Mouse (Mus musculus) gastrocnemius, adult 8-10 months (tissue): ENCODE results near the gene Fastkd1. TPM values are rescaled to one million over a fixed set of nuclear protein-coding genes. Genes with fewer than 3 reads are reported as not detected.
"Not testable (repeated sequence)": the region's sequence is repeated elsewhere in the genome, so short reads cannot be mapped to it uniquely, and the experiment has no call there.

Experiments used
- DNase-seq, 2 experiments: peaks; one replicate each; pipeline ENCODE4 v3.0.0; 2022; ENCODE audit warnings: low spot score in 2 of 2
- total RNA-seq, 4 experiments: library from RNA; stranded (reverse); gene quantifications; 2 replicates each; pipeline ENCODE4 v1.2.4; 2022

The Fastkd1 gene
- total RNA-seq, 4 experiments from 2014 or later = 12.4 to 19.4 (median 14.5) TPM

DNA sequence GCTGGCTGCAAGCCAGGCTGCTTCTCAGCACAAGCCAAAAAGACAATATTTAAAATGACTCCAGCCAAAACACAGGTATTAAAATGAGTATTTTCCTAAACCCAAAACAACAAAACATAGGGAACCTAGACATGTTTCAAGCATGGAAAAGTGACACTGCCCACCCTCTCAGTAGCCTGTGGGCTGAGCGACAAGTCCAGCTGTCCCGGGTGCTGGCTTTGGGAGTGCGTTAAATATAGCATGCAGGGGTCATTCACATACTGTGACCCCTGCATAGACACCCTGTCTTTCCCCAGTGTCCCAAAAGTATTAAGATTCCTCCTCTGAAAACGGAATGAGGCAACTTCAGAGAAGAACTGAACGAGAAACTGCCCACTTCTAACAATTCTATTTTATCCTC lies 39.6 kb downstream of the Fastkd1 start:
- peak; percentile 20 to 46 for DNase-seq

GRCm38 (mm10) chr2:69669853-69670252 lies 43.5 kb downstream of the Fastkd1 start, which contains the start of gene Klhl41:
Gene Klhl41 (plus strand): TSS chr2:69670120.
- peak; percentile 26 to 28 for DNase-seq

- DNase-seq = no peak
These were observed 44.9 kb downstream of the Fastkd1 start for GRCm38 (mm10) chr2:69668414-69668813.

- no peak for DNase-seq
These were observed 45.7 kb downstream of the Fastkd1 start for GRCm38 (mm10) chr2:69667656-69668055.

GRCm38 (mm10) chr2:69663827-69664476 lies 49.4 kb downstream of the Fastkd1 start:
- no peak for DNase-seq

DNA sequence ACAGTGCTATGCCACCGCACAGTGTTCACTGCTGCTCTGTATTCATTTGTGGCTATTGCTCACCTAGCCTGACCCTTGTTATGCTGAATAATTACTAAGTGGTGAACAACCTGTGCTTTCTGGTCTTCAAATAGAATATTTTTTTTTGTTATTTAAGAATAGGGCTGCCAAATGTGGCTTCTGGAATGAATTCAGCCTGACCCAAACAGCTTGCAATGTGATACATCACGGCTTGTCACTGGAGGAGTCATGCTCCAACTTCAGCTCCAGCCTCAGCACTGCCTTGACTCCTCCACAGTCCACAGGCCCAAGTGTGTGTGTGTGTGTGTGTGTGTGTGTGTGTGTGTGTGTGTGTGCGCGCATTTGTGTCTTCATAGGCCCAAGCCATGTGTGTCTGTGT lies 54.0 kb downstream of the Fastkd1 start:
- no peak for DNase-seq

GRCm38 (mm10) chr2:69649716-69650115 lies 63.6 kb downstream of the Fastkd1 start:
- DNase-seq = no peak

DNA sequence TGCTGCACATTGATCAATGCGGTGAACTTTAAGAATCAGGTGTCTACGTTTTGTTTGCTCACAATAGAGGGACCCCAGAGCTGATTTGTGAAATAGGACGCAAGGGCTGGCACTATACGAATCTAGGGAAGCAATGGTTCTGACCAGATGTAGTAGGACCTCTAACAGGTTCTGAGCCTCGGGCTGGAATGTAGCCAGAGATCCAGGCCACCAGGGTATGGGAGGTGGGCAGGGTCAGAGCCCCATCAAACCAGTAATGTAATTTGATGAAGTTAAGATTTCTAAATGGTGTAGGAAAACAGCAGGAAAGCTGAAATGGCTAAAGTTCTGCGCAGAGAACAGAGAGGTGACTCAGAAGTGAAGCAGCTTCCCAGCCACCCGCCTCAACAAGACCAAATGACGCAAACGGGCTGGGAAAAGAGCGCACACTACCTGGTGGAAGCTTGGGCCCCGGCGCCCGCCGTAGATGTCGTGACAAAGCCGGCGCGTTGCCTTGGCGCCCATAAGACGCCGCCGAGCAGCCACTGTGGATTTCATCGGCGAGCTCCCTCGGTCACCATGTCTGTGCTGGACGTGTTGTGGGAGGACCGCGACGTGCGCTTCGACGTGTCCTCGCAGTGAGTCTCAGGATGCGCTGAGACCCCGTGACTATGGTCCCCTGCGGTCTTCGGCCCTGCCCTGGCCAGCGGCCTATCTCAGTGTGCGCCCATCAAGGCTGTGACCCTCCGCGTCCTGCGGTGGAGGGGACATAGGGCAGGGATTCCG lies 66.4 kb downstream of the Fastkd1 start, which contains the start of gene Bbs5:
TSS of gene Bbs5 (plus strand) at position 446 of the 765 bp plus-strand sequence.
- peak; percentile 80 to 86 for DNase-seq

DNA sequence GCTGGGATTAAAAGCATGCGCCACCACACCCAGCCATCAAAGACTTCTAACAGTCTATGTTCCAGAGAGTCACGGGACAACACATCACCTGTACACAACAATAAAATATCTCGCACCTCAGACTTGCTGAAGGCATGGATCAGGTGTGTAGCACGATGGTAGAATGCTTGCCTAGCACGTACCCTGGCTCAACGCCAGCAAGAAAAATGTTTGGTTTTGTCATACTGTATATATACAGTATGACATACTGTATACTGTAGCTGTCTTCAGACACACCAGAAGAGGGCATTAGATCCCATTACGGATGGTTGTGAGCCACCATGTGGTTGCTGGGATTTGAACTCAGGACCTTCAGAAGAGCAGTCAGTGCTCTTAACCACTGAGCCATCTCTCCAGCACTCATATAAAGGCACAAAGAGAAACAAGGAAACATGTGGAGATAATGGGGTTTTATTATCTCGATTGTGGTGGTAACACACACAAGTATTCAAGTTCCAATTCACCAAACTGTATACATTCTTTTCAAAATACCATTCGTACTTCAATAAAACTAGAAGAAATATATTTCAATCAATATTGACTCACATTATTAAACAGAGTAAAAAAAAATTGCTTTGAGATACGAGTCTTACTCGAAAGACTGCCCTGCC lies 68.2 kb downstream of the Fastkd1 start:
- DNase-seq = no peak

DNA sequence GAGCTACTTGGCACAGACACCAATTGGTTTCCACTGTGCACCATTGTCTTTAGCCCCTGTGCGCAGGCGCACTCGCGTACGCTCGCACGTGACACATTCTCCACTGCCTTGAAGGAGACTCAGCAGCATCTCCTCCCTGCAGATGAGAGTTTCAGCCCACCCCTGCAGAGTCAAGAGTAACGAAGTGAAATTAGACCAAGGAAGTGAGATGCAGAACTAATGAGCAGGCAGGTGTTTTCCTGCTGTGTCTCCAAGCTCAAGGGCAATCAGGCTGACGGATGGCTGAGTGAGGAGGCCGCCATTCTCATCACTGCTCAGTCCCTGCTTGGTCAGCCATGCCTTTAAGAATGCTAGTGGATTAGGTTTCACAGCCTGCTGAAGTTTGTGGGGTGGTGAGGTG lies 73.2 kb downstream of the Fastkd1 start:
- DNase-seq = no peak

DNA sequence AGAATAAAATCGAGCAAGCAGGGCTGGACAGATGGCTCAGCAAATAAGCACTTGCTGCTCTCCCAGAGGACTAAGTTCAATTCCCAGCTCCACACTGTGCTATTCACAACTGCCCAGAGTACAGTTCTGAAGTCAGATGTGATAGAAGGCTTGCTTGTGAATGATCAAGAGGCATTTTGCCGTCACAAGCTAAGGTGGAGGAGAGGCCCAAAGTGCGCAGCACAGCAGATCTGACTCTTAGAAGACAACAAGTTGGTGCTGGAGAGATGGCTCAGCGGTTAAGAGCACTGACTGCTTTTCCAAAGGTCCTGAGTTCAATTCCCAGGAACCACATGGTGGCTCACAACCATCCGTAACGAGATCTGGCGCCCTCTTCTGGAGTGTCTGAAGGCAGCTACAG lies 75.3 kb downstream of the Fastkd1 start:
- not testable (repeated sequence) for DNase-seq

Other genes starting within 250 kb of the Fastkd1 start
- not detected for gene Lrp2, start 127.5 kb downstream of the Fastkd1 start, total RNA-seq
- gene Bbs5, start 66.3 kb downstream of the Fastkd1 start, total RNA-seq = 1 to 10 TPM; 2.9 to 3.4 (median 3.2) TPM
- gene Klhl41, start 43.4 kb downstream of the Fastkd1 start, total RNA-seq = 100 to 1,000 TPM; 595 to 639 (median 634) TPM
- 10 to 100 TPM; 27.8 to 38.6 (median 29.7) TPM for gene Ppig, start 9.0 kb upstream of the Fastkd1 start, total RNA-seq
- gene Ccdc173, start 76.1 kb upstream of the Fastkd1 start, total RNA-seq = under 1 TPM; 0.27 to 0.49 (median 0.37) TPM
- 10 to 100 TPM; 17.4 to 22.6 (median 20.3) TPM for gene Phospho2, start 76.1 kb upstream of the Fastkd1 start, total RNA-seq
- 10 to 100 TPM in 2 of 4 experiments, 1 to 10 TPM in 2; 6.8 to 14.0 (median 10.0) TPM for gene Klhl23, start 108.4 kb upstream of the Fastkd1 start, total RNA-seq
- 10 to 100 TPM; 38.7 to 51.8 (median 45.2) TPM for gene Ssb, start 148.0 kb upstream of the Fastkd1 start, total RNA-seq
- 10 to 100 TPM; 14.8 to 20.1 (median 16.6) TPM for gene Mettl5, start 172.1 kb upstream of the Fastkd1 start, total RNA-seq
- 100 to 1,000 TPM; 220 to 245 (median 226) TPM for gene Ubr3, start 183.7 kb upstream of the Fastkd1 start, total RNA-seq